12 mouse cellular contexts compared by ENCODE assay signal in genomic region chr17:4199698-4200153, GRCm38 (mm10).
A peak's percentile ranks its signal among the peaks of the same experiment; 100 is the strongest.
DNase-seq lines count a peak whose midpoint lies in the region; ATAC-seq and TF ChIP-seq lines count a peak whose summit lies in the region.
"Had no signal": no experiment of that assay in that cellular context is flagged by ENCODE, and none has a peak within 500 bp of the region (broad histone marks: within the 10 kb centered on the region; RNA-seq: fewer than 3 reads in every experiment).

No protein-coding gene starts in this region.

- H3K27me3 ChIP-seq in intestine, postnatal 0 days (replicated peaks; ENCODE audit: control insufficient read depth, insufficient read depth, low read length) = no peaks in the 10 kb centered on the region
- no peaks in the 10 kb centered on the region for H3K27me3 ChIP-seq in lung, embryonic 15.5 days
- H3K27me3 ChIP-seq: liver, embryonic 12.5 days had no signal

- no peak overlapping the region for H3K4me3 ChIP-seq in intestine, postnatal 0 days (ENCODE audit: low read depth, low read length)
- no peak overlapping the region for H3K4me3 ChIP-seq in lung, embryonic 15.5 days
- H3K4me3 ChIP-seq: embryonic facial prominence, embryonic 13.5 days; layer of hippocampus, adult 2 months; liver, embryonic 12.5 days; myocyte had no signal

- no peak overlapping the region for H3K4me2 ChIP-seq in intestine, postnatal 0 days (replicated peaks; ENCODE audit: low read depth)
- no peak overlapping the region for H3K4me2 ChIP-seq in lung, embryonic 15.5 days
- H3K4me2 ChIP-seq: embryonic facial prominence, embryonic 13.5 days; liver, embryonic 12.5 days had no signal

- H3K36me3 ChIP-seq in intestine, postnatal 0 days (ENCODE audit: control insufficient read depth, insufficient read depth) = no peaks in the 10 kb centered on the region
- no peaks in the 10 kb centered on the region for H3K36me3 ChIP-seq in lung, embryonic 15.5 days
- H3K36me3 ChIP-seq: embryonic facial prominence, embryonic 13.5 days; liver, embryonic 12.5 days had no signal

- no peaks in the 10 kb centered on the region for H3K9me3 ChIP-seq in intestine, postnatal 0 days (ENCODE audit: control insufficient read depth)
- H3K9me3 ChIP-seq in lung, embryonic 15.5 days = no peaks in the 10 kb centered on the region
- H3K9me3 ChIP-seq: embryonic facial prominence, embryonic 13.5 days; liver, embryonic 12.5 days had no signal

- peak; percentile 46 for DNase-seq in urinary bladder, postnatal 14 days (ENCODE audit: low spot score)
- no peak for DNase-seq in urinary bladder, adult 2 months (ENCODE audit: low spot score)
- DNase-seq in retina, postnatal 1 day = no peak
- DNase-seq in spleen, adult 12 weeks (ENCODE audit: low spot score) = no peak
- DNase-seq: right cerebral cortex, adult 18-20 months had no signal

- H3K9ac ChIP-seq in intestine, postnatal 0 days (ENCODE audit: low read depth, low read length) = no peak overlapping the region
- H3K9ac ChIP-seq in lung, embryonic 15.5 days = no peak overlapping the region
- H3K9ac ChIP-seq: embryonic facial prominence, embryonic 13.5 days; liver, embryonic 12.5 days had no signal

- 62% methylated on average over 2 of the region's 2 CpGs for WGBS in intestine, postnatal 0 days
- 31% methylated on average over 2 of the region's 2 CpGs for WGBS in lung, embryonic 15.5 days

- TF ChIP-seq CTCF in intestine, postnatal 0 days (IDR thresholded peaks at IDR 0.05; ENCODE audit: low read depth) = peak; percentile 1; the same call in 1 of the 2 replicates

- no peak for ATAC-seq in intestine, postnatal 0 days
- ATAC-seq in lung, embryonic 15.5 days (ENCODE audit: borderline replicate concordance, extremely low read depth, low FRiP score, low TSS enrichment) = peak; percentile 96
- ATAC-seq in megakaryocyte progenitor cell, adult 5-6 weeks (replicated peaks; ENCODE audit: poor library complexity) = no peak
- ATAC-seq: liver, embryonic 12.5 days had no signal

- 0 out of 2 replicates have a peak, but pooled peaks cover 4% of the 10 kb centered on the region for H3K4me1 ChIP-seq in intestine, postnatal 0 days (replicated peaks; ENCODE audit: control insufficient read depth, insufficient read depth, low read length)
- peaks cover 15% of the 10 kb centered on the region for H3K4me1 ChIP-seq in lung, embryonic 15.5 days
- H3K4me1 ChIP-seq: embryonic facial prominence, embryonic 13.5 days; liver, embryonic 12.5 days had no signal

- no peak overlapping the region for H3K27ac ChIP-seq in intestine, postnatal 0 days (ENCODE audit: low read depth, low read length)
- H3K27ac ChIP-seq in lung, embryonic 15.5 days = peak overlapping the region; percentile 81
- H3K27ac ChIP-seq: embryonic facial prominence, embryonic 13.5 days; layer of hippocampus, adult 2 months; liver, embryonic 12.5 days had no signal
